Mouse (Mus musculus) mesoderm, embryonic 11.5 days (tissue): ENCODE measurements around the gene Jchain.
"Not testable (repeated sequence)": the region's sequence is repeated elsewhere in the genome, so short reads cannot be mapped to it uniquely, and the experiment has no call there.

Experiments
- DNase-seq: peaks from one replicate; pipeline ENCODE4 v3.0.0-alpha.2; 2012; ENCODE audit warnings: low read depth, low spot score

Gene Jchain

GRCm38 (mm10) chr5:88527657-88528056, at the start of gene Jchain:
Gene Jchain (minus strand): TSS chr5:88527891.
- DNase-seq = no peak

GRCm38 (mm10) chr5:88575506-88576338, 48.0 kb upstream of the Jchain start:
- DNase-seq = no peak

DNA sequence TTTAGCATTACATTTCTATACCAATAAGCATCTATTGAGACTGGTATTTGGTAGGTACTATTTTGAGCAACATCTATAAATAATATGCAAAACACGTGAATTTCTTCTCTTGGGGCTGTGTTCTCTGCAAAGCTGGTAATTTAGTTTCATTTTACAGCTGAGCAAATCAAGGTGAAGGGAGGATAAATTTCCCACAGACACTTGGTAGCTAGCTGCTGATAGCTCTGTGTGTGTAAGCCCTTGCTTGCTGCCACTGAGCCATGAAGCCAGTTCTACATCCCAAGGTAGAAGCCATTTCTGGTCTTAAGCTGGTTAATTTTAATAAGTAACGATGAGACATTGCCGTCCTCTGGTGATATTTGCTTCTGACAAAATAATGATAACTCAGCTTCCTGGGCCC, 47.1 kb upstream of the Jchain start:
- DNase-seq = no peak

- DNase-seq = no peak
Observed at GRCm38 (mm10) chr5:88569541-88569940, 41.9 kb upstream of the Jchain start.

DNA sequence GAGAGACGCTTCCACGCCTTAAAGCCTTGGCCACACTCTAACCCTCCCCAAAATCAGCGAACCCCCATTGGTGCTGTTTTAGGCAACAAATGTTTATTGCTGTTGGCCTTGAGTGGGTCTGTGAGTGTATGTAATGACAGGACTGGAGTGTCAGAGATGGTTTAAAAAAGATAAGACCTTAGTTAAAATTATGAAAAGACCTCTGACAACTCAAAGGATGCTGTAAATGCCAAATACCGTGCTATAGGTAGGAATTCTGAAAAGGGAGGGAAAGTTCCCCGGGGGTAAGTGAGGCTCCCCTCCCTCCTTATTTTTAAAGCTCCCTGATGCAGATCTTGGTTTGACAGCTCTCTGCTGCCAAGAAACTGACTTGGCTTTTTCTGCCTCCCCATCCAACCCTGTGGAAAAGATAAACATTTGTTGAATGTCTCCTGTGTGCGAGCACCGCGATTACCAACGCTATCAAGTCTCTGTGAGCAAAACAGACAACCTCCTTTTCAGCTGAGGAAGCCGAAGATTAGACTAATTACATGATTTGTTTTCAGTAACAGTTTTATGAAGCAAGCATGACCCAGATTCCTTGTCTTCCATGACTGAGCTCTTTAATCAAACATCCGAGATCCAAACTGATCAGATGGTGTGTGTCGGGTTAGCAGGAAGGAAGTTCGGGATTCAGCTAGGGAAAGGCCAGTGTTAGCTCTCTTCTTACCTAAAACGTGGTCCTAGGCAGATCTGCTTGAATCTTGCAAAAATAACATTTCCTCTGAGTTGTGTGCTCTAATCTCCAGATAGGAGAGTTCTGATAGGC, 38.5 kb upstream of the Jchain start:
- DNase-seq = no peak

DNA sequence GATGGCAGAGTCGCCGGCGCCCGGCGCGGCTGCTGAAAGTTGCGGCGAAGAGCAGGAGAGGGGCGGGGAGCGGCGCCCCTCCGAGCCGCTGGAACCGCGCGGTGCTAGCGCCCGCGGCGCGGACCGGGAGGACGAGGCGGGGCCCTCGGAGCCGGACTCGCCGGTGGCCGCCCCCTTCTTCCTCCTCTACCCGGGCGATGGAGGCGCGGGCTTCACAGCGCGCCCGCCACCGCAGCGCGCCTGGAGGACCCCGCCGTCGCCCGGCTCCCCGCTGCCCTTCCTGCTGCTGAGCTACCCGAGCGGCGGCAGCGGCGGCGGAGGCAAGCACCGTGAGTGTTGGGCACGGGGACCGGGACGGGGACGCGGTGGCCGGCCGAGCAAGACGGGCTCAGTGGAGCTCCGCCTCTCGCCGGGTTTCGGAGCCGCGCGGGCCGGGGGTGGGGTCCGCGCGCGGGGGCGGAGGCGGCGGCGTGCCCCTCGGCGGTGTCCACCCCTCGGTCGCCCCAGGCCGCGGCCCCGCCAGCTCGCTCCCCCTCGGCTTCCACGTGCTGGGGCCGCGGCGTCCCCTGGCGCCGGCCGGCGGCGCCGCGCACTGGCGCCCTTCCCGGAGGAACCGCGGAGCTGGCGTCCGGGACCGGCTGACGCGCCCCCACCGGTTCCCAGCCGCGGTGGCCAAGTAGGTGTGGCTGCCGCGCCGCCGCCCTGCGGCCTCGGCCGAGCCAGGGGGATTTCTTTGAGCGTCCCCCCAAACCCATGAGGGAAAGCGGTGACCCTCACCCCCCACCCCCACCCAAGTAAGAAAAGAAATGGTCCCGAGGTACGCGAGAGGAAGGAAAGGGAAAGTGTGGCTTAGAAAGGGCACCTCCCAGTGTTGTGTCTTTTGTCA, 37.7 kb upstream of the Jchain start:
- peak; percentile 39 for DNase-seq

GRCm38 (mm10) chr5:88564501-88565147, 36.9 kb upstream of the Jchain start, which contains the start of gene Rufy3:
Gene Rufy3 (plus strand): TSS chr5:88565040.
- DNase-seq = peak; percentile 80

GRCm38 (mm10) chr5:88562863-88563780, 35.4 kb upstream of the Jchain start:
- no peak for DNase-seq

GRCm38 (mm10) chr5:88561080-88561814, 33.6 kb upstream of the Jchain start:
- DNase-seq = no peak

DNA sequence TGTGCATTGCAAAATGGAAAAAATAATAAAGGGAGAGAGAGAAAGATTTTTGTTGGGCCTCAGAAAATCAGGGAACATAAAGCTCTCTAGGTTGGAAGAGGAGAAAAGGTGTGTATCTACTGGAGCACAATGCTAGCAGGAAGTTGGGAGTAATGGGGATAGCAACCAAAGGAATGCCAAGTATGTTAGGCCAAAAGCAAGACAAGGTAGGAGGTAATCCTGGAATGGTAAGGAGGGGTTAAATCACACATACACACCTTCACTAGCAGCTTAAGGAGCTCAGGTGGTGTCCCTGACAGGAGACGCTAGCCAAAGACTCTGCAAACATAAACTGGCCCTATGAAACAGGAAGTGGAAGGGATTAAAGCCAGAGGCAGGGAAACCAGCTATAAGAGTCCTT, 31.3 kb upstream of the Jchain start:
- no peak for DNase-seq

DNA sequence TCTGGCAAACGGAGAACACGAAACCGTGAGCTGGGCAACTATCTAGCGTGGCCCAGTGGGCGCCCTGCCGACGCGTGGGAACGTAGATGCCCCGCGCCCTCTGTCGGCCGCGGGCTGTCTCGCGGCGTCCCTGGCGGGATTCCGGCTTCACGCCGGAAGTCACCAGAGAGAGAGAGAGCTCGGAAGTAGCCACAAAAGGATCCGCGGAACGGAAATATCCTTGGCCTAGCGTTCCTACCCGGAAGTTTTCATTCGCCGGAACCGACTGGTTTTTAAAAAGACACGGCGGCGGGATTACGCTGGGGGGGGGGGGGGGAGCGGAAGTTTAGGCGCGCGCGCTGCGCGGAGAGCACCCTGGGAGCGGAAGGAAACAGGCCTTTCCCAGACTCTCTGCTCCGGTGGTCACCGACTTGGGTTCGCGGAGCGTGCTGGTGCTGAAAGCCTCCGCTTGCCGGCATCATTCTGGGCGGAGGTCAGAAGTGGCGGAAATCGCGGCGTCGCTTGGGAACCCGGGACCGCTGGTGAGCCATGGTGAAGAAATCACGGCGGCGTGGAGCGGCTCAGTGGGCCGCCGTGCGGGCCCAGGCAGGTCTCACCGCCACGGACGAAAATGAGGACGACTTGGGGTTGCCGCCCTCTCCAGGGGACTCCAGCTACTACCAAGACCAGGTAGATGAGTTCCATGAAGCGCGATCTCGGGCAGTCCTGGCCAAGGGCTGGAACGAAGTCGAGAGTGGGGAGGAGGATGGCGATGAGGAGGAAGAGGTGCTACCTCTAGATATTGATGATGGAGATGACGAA, 26.6 kb upstream of the Jchain start, which contains the start of gene Utp3:
Utp3 (plus strand) TSS at position 377 of the 801 bp plus-strand sequence.
- DNase-seq = peak; percentile 99

- DNase-seq = no peak
Observed at GRCm38 (mm10) chr5:88553271-88554085, 25.8 kb upstream of the Jchain start.

DNA sequence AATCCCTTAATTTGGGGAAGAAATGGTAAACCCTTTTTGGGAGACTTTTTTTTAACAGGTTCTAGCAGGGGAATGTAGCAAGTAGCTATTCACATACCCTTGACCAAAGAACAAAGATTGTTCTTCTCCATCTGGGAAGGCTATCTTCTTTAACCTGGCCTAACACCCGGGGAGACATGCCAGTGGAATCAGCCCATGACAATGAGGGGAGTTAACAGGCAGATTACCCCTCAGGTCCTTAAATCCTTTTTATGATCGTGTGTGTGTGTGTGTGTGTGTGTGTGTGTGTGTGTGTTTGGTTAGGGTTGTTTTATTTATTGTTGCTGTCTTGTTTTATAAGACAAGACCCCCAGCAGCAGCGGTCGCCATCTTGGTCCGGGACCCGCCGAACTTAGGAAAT, 17.8 kb upstream of the Jchain start:
- DNase-seq = no peak

DNA sequence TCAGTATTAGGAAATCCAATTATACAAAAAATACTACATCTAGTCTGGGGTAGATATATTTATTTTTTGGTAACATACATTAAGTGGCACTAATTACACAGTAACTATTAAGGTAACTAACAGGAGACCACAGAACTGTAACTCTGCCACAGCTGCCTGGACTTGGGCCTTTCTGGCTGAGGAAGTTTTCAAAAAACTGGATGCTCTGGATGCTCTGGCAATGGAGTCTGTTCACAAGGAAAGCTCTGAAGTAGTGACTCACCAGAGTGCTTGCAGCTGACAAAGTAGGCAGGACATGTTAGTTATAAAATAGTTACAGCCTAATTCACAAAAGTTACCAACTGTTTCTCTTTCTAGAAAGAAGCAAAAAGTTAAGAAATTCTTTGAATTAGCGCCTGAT, 16.7 kb upstream of the Jchain start:
- not testable (repeated sequence) for DNase-seq

- DNase-seq = peak; percentile 55
Observed at GRCm38 (mm10) chr5:88542651-88543282, 15.1 kb upstream of the Jchain start.

- DNase-seq = no peak
Observed at GRCm38 (mm10) chr5:88540845-88541244, 13.2 kb upstream of the Jchain start.

GRCm38 (mm10) chr5:88534697-88535096, 7.0 kb upstream of the Jchain start:
- DNase-seq = no peak
